Mouse (Mus musculus) thymus, postnatal 0 days (tissue): ENCODE measurements around the gene Rps26. TPM values are rescaled to one million over a fixed set of nuclear protein-coding genes. Genes with fewer than 3 reads are reported as not detected.

Source experiments
- DNase-seq: peaks from one replicate; pipeline ENCODE4 v3.0.0-alpha.2; 2015; ENCODE audit warnings: low spot score
- polyA plus RNA-seq: library from polyadenylated mRNA; unstranded; fragments of >200 nt; fragmentation: Nextera tagmentation; extraction: Ambion mirVana; gene quantifications from 2 replicates; pipeline ENCODE4 v1.2.1, GENCODE M21; 2015

Rps26 gene
- polyA plus RNA-seq, 1 experiment from 2014 or later = 1,143 TPM

GRCm38 (mm10) chr10:128612433-128613153, 14.0 kb downstream of the Rps26 start:
- DNase-seq = peak; percentile 85

GRCm38 (mm10) chr10:128606483-128606882, 20.1 kb downstream of the Rps26 start:
- DNase-seq = no peak

- DNase-seq = no peak
Measured at GRCm38 (mm10) chr10:128602470-128603128, 23.9 kb downstream of the Rps26 start.

- DNase-seq = no peak
Measured at GRCm38 (mm10) chr10:128601499-128601898, 25.0 kb downstream of the Rps26 start.

- DNase-seq = no peak
Measured at GRCm38 (mm10) chr10:128598476-128598875, 28.1 kb downstream of the Rps26 start.

- DNase-seq = no peak
Measured at GRCm38 (mm10) chr10:128592797-128593196, 33.8 kb downstream of the Rps26 start.

GRCm38 (mm10) chr10:128591436-128591835, 35.1 kb downstream of the Rps26 start:
- DNase-seq = no peak

- DNase-seq = peak; percentile 57
Measured at GRCm38 (mm10) chr10:128590193-128590690, 36.3 kb downstream of the Rps26 start.

GRCm38 (mm10) chr10:128589464-128590192, 36.9 kb downstream of the Rps26 start, which contains the start of gene Erbb3:
Gene Erbb3, minus strand, starts transcription at chr10:128589652.
- DNase-seq = peak; percentile 41

- peak; percentile 23 for DNase-seq
Measured at GRCm38 (mm10) chr10:128588775-128589463, 37.6 kb downstream of the Rps26 start.

GRCm38 (mm10) chr10:128588136-128588535, 38.4 kb downstream of the Rps26 start:
- DNase-seq = no peak

GRCm38 (mm10) chr10:128587697-128588096, 38.9 kb downstream of the Rps26 start:
- peak; percentile 48 for DNase-seq

GRCm38 (mm10) chr10:128587120-128587519, 39.4 kb downstream of the Rps26 start:
- DNase-seq = peak; percentile 77

- no peak for DNase-seq
Measured at GRCm38 (mm10) chr10:128586546-128586945, 40.0 kb downstream of the Rps26 start.

- peak; percentile 58 for DNase-seq
Measured at GRCm38 (mm10) chr10:128584386-128584785, 42.2 kb downstream of the Rps26 start.

- DNase-seq = no peak
Measured at GRCm38 (mm10) chr10:128583644-128584043, 42.9 kb downstream of the Rps26 start.

- peak; percentile 50 for DNase-seq
Measured at GRCm38 (mm10) chr10:128579731-128580130, 46.8 kb downstream of the Rps26 start.

GRCm38 (mm10) chr10:128579298-128579697, 47.2 kb downstream of the Rps26 start:
- DNase-seq = no peak

GRCm38 (mm10) chr10:128578330-128578729, 48.2 kb downstream of the Rps26 start:
- DNase-seq = no peak

GRCm38 (mm10) chr10:128575063-128575462, 51.5 kb downstream of the Rps26 start:
- DNase-seq = no peak
